Mouse (Mus musculus): ENCODE measurements around the gene Drd5. TPM values are rescaled to one million over a fixed set of nuclear protein-coding genes. Genes with fewer than 3 reads are reported as not detected.

Gene Drd5
- not detected in 2 replicates for polyA plus RNA-seq (2015; fragmentation: Nextera tagmentation; extraction: Ambion mirVana)

DNA sequence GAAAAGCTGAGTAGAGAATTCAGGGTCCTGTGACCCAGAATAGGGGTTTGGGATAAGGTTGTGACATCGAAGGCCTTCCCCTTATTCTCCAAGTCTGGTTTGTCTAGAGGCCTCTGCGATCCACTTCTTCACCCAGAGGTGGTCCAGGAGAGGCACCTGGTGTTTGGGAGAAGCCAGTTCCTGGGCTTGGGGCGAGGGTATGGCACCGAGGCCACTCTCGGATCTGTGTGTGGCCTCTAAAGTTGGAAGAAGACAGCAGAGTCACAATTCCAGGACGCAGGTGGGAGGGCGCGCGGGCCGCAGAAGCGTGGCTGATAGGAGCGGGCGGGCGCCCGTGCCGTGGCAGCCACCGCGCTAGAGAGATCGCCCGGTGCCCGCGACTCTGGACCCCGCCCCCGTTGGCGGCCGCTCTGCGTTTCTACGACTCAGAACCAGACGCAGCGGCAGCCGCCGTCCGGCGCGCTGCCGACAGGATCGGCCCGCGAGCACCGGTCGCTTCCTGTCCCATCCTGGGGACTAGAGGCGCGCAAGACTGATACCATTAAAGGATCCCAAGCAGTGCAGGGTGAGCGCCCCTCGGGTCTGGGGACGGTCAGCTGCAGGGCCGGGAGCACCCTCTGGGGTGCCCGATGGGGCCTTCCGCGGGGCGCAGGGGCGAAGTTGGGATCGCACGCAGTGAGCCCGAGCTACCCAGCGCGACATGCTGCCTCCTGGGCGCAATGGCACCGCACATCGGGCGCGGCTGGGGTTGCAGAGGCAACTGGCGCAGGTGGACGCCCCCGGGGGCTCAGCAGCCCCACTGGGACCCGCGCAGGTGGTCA is at the start of gene Drd5:
TSS of gene Drd5 (plus strand) at position 402 of the 821 bp plus-strand sequence.
- no peaks in the 10 kb centered on the region for H3K9me3 ChIP-seq (ENCODE audit: control insufficient read depth, low read length)
- peak within 1 kb of the TSS; percentile 12 for H3K4me3 ChIP-seq (ENCODE audit: low read depth, low read length)
- no peak within 1 kb of the TSS for H3K9ac ChIP-seq (ENCODE audit: low read length)
- H3K4me1 ChIP-seq (replicated peaks; ENCODE audit: control insufficient read depth, insufficient read depth): no peaks in the 10 kb centered on the region
- peaks cover 5% of the 10 kb centered on the region; the same call in 1 of the 2 replicates for H3K27me3 ChIP-seq (ENCODE audit: control insufficient read depth, insufficient read depth, low read length)
- DNase-seq (ENCODE audit: low spot score) (no peak), ATAC-seq (ENCODE audit: low FRiP score, low TSS enrichment) (no peak; the same call in 1 of the 2 replicates)
- TF ChIP-seq CTCF (IDR thresholded peaks at IDR 0.05; ENCODE audit: low read depth) (no peak), EP300 (optimal IDR thresholded peaks at IDR 0.05) (no peak)
- H3K36me3 ChIP-seq (ENCODE audit: control insufficient read depth, insufficient read depth, low read length): no peaks in the 10 kb centered on the region
- H3K27ac ChIP-seq (replicated peaks): no peak within 1 kb of the TSS
- WGBS: 3% methylated on average over 55 of the region's 67 CpGs
- H3K4me2 ChIP-seq (replicated peaks; ENCODE audit: low read depth): peak within 1 kb of the TSS; percentile 27

DNA sequence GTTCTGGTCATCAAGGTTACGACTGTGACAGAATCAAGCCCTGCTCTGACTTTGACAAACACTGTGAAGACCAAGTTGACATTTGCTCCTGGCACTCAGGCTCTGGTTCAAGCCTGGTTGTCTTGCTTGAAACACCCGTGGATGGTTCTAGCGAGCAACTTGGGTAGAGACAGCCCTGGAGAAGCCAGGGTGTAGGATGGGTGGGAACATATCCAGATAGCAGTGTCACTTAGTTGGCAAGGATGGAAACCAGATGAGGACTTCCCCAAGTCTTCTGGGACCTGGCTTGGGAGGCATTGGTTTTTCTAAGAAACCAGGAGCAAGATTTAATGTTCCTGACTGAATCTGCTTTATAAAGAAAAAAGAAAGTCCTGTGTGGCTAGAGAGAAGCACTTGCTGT is 48.2 kb upstream of the Drd5 start:
- no peak for TF ChIP-seq CTCF (IDR thresholded peaks at IDR 0.05; ENCODE audit: low read depth)
- TF ChIP-seq EP300 (optimal IDR thresholded peaks at IDR 0.05): no peak
- no peaks in the 10 kb centered on the region for H3K4me1 ChIP-seq (replicated peaks; ENCODE audit: control insufficient read depth, insufficient read depth)
- H3K9me3 ChIP-seq (ENCODE audit: control insufficient read depth, low read length): no peaks in the 10 kb centered on the region
- no peak overlapping the region for H3K4me2 ChIP-seq (replicated peaks; ENCODE audit: low read depth)
- H3K9ac ChIP-seq (ENCODE audit: low read length): no peak overlapping the region
- H3K27ac ChIP-seq (replicated peaks): no peak overlapping the region
- peaks cover 8% of the 10 kb centered on the region for H3K36me3 ChIP-seq (ENCODE audit: control insufficient read depth, insufficient read depth, low read length)
- ATAC-seq (ENCODE audit: low FRiP score, low TSS enrichment) (no peak), DNase-seq (ENCODE audit: low spot score) (no peak)
- WGBS: 88% methylated on average over 3 of the region's 3 CpGs
- 0 out of 2 replicates have a peak, but pooled peaks cover 2% of the 10 kb centered on the region for H3K27me3 ChIP-seq (ENCODE audit: control insufficient read depth, insufficient read depth, low read length)
- no peak overlapping the region for H3K4me3 ChIP-seq (ENCODE audit: low read depth, low read length)

DNA sequence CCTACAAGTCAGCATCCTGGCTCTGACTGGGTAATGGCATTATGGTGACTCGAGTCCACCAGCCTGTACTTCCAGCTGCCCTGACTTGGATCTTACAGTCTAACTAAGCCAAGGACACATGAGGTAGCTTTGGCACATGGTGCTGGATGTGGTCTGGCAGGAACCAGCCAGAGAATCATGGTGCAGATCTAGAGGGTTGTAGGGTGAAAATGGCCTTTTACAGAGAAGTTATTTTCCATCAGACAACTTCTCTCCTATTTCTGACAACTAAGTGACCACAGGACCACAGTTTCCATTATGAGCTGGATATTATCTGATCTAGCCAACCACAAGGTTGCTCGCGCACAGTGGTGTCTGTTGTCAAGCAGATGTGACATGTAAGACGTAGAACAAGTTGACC is 45.3 kb upstream of the Drd5 start:
- no peak for TF ChIP-seq CTCF (IDR thresholded peaks at IDR 0.05; ENCODE audit: low read depth)
- TF ChIP-seq EP300 (optimal IDR thresholded peaks at IDR 0.05): no peak
- no peak for ATAC-seq (ENCODE audit: low FRiP score, low TSS enrichment)
- 88% methylated on average over 4 of the region's 4 CpGs for WGBS
- Histone ChIP-seq H3K9ac (ENCODE audit: low read length) (no peak overlapping the region), H3K27ac (replicated peaks) (no peak overlapping the region), H3K4me2 (replicated peaks; ENCODE audit: low read depth) (no peak overlapping the region), H3K4me3 (ENCODE audit: low read depth, low read length) (no peak overlapping the region), H3K9me3 (ENCODE audit: control insufficient read depth, low read length) (no peaks in the 10 kb centered on the region), H3K27me3 (ENCODE audit: control insufficient read depth, insufficient read depth, low read length) (peaks cover 8% of the 10 kb centered on the region; the same call in 1 of the 2 replicates), H3K36me3 (ENCODE audit: control insufficient read depth, insufficient read depth, low read length) (peaks cover 5% of the 10 kb centered on the region), H3K4me1 (replicated peaks; ENCODE audit: control insufficient read depth, insufficient read depth) (no peaks in the 10 kb centered on the region)
- DNase-seq (ENCODE audit: low spot score): no peak

GRCm38 (mm10) chr5:38275771-38276170 is 43.4 kb upstream of the Drd5 start, which contains the start of gene Otop1:
Otop1 (plus strand) TSS chr5:38275972.
- H3K27me3 ChIP-seq (ENCODE audit: control insufficient read depth, insufficient read depth, low read length): peaks cover 8% of the 10 kb centered on the region; the same call in 1 of the 2 replicates
- no peak within 1 kb of the TSS for H3K9ac ChIP-seq (ENCODE audit: low read length)
- H3K4me2 ChIP-seq (replicated peaks; ENCODE audit: low read depth): no peak within 1 kb of the TSS
- H3K27ac ChIP-seq (replicated peaks): no peak within 1 kb of the TSS
- peak within 1 kb of the TSS; percentile 21; the same call in 1 of the 2 replicates for H3K4me3 ChIP-seq (ENCODE audit: low read depth, low read length)
- no peak for TF ChIP-seq CTCF (IDR thresholded peaks at IDR 0.05; ENCODE audit: low read depth)
- no peak for TF ChIP-seq EP300 (optimal IDR thresholded peaks at IDR 0.05)
- ATAC-seq (ENCODE audit: low FRiP score, low TSS enrichment) (no peak), DNase-seq (ENCODE audit: low spot score) (no peak)
- no peaks in the 10 kb centered on the region for H3K4me1 ChIP-seq (replicated peaks; ENCODE audit: control insufficient read depth, insufficient read depth)
- H3K9me3 ChIP-seq (ENCODE audit: control insufficient read depth, low read length): no peaks in the 10 kb centered on the region
- WGBS: 18% methylated on average over 4 of the region's 4 CpGs
- H3K36me3 ChIP-seq (ENCODE audit: control insufficient read depth, insufficient read depth, low read length): peaks cover 5% of the 10 kb centered on the region

DNA sequence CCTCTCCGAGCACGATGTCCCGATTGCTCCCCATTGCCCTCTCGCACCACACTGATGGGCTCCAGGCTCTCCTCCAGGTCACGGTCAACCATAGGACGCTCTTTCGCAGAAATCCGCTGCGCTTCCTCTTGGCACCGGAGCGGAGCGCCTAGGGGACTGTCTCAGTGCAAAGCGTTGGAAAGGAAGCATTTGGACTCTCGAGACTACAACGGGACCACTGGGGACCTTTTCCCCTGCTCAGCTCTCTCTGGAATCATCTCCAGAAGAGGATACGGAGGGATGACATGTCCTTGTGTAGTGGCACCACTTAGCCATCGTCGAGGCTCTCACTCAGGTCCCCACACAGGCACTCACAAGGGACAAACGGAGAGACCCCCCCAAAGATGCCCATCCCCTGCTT is 42.7 kb upstream of the Drd5 start:
- no peak for DNase-seq (ENCODE audit: low spot score)
- Histone ChIP-seq H3K27me3 (ENCODE audit: control insufficient read depth, insufficient read depth, low read length) (peaks cover 8% of the 10 kb centered on the region; the same call in 1 of the 2 replicates), H3K4me2 (replicated peaks; ENCODE audit: low read depth) (no peak overlapping the region), H3K9me3 (ENCODE audit: control insufficient read depth, low read length) (no peaks in the 10 kb centered on the region), H3K36me3 (ENCODE audit: control insufficient read depth, insufficient read depth, low read length) (no peaks in the 10 kb centered on the region), H3K27ac (replicated peaks) (no peak overlapping the region), H3K4me1 (replicated peaks; ENCODE audit: control insufficient read depth, insufficient read depth) (no peaks in the 10 kb centered on the region), H3K9ac (ENCODE audit: low read length) (no peak overlapping the region), H3K4me3 (ENCODE audit: low read depth, low read length) (no peak overlapping the region)
- TF ChIP-seq CTCF (IDR thresholded peaks at IDR 0.05; ENCODE audit: low read depth): no peak
- no peak for ATAC-seq (ENCODE audit: low FRiP score, low TSS enrichment)
- WGBS: 2% methylated on average over 19 of the region's 19 CpGs

Data from stomach, postnatal 0 days (tissue).